Mouse (Mus musculus) ovary, postnatal 14 days (tissue): ENCODE data around the gene Fgg.
A peak's percentile ranks its signal among the peaks of the same experiment; 100 is the strongest.

Experiments
- DNase-seq: peaks from one replicate; pipeline ENCODE4 v3.0.0; 2022; ENCODE audit warnings: low spot score

The Fgg gene

GRCm38 (mm10) chr3:83007557-83007956, at the start of gene Fgg:
Gene Fgg (plus strand): TSS chr3:83007724.
- DNase-seq = no peak

GRCm38 (mm10) chr3:82971046-82971445, 36.5 kb upstream of the Fgg start:
- no peak for DNase-seq

DNA sequence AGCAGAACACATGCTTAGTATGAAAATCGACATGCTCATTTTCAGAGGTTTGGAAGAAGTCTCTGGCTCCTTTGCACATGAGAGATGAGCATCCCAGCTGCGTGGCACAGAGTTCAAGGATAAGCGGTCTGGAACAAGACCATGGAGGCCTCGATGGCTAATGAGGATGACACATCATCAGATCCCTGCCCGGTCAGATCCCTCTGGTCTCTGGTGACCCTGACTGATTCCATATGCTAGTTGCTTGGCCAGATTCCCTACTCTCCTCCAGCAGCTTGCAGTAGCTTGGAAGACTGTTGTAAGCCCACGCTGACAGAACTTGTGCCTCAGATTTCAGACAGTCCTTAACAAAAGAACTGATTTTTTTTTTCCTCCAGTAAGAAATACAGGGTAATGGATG, 26.7 kb upstream of the Fgg start:
- no peak for DNase-seq

GRCm38 (mm10) chr3:82981861-82982260, 25.7 kb upstream of the Fgg start:
- DNase-seq = no peak

DNA sequence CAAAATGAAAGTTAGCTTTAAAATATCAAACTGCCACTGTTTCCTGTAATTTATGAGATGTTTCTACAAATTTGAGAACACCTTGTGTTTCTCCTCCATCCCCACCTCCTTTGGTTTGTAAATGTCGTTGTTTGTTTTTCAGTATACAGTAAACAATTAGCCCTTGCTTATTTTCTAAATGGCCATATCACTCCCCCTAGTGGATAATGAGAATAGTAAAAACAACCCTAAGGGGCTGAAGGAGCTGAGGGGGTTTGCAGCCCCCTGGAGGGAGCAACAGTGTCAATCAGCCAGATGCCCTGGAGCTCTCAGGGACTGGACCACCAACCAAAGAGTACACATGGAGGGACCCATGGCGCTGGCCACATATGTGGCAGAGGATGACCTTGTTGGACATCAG, 22.7 kb upstream of the Fgg start:
- DNase-seq = no peak

DNA sequence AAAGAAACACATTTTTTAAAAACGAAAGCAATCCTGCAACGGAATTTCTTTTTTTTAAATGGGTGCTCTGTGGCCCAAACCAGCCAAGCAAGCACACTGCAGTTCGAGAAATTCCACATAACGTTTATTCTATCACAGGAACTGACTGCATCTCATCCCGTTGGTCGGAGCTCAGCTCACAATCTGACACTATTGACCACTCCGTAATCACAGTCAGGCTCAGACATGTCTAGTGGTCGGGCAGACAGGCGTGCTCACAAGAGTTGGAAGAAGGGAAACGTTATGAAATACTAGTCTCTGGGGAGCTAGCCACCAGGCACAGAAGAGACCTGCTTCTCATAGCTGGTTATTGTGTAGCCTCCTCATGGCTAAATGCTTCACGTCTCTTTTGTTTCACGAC, 15.6 kb upstream of the Fgg start:
- no peak for DNase-seq

- no peak for DNase-seq
These were observed 14.6 kb upstream of the Fgg start for GRCm38 (mm10) chr3:82992956-82993355.

GRCm38 (mm10) chr3:82995368-82995767, 12.2 kb upstream of the Fgg start:
- peak; percentile 60 for DNase-seq

DNA sequence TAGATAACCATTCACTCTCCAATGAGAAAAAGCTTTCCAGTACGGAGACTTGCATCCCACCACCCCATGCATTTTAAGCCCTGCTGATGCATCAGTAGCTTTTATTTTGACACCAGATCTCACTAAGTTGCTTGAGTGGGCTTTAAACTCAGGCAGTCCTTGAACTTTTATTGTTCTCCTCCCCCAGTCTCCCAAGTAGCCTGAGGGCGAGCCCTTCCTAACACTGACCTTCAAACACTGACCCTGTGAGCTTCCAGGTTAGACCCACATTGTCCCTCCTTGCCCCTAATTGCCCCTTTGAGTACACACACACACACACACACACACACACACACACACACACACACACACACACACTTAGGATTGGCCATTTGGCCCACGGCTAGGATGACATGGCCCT, 10.9 kb upstream of the Fgg start:
- DNase-seq = no peak

- peak; percentile 35 for DNase-seq
These were observed 8.6 kb upstream of the Fgg start for GRCm38 (mm10) chr3:82998772-82999463.

- no peak for DNase-seq
These were observed 7.5 kb upstream of the Fgg start for GRCm38 (mm10) chr3:82999995-83000394.

DNA sequence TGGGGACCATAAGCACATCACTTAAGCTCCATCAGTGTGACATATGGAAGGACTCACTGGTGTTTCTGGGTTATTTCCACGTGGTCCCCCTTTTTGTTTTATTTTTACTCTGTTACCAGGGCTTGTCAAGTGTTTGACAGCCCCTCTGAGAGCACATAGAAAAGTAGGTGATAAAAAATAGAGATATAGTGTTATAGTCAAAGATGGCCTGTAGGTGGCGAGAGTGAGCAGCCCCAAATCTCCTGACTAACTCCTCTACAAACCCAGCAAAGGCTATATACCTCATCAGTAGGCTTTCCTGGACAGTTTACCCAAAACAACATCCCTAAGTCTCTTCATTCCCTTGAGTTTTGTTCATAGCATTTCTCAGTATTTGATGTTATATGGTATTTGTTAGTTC, 5.3 kb upstream of the Fgg start:
- no peak for DNase-seq

DNA sequence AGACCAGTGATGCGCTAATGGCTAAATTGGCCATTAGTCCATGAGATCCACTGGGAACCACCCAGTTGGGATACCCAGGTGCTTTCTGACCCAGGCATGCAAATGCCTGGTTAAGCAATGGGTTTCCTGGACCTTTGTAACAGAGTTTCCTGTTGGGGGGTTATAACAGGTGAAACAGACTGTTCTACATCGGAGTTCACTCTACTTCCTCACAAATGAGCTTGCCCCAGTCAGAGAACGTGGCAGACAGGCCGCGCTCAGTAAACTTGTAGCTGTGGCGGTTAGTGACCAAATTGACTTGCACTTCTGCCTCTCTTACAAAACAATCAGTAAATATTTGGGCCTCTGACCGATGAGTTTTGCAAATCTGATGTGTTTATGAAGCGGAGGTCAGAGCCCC, 4.5 kb upstream of the Fgg start:
- DNase-seq = no peak

GRCm38 (mm10) chr3:83004801-83005200, 2.7 kb upstream of the Fgg start:
- DNase-seq = no peak

DNA sequence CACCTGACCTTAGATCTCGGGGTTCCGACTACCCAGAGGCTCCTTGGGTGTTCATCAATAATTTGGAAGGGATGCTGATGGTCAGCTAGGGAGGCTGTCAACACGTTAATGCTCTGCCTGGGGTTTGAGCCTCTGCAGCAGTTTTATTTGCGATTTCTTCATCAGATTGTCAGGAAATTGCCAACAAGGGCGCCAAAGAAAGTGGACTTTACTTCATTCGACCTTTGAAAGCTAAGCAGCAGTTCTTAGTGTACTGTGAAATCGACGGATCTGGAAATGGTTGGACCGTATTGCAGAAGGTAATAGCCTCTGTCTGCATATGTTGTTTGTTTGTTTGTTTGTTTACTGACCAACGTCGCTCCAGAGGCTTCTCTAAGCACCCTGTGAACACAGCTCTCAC, 2.8 kb downstream of the Fgg start:
- DNase-seq = no peak

DNA sequence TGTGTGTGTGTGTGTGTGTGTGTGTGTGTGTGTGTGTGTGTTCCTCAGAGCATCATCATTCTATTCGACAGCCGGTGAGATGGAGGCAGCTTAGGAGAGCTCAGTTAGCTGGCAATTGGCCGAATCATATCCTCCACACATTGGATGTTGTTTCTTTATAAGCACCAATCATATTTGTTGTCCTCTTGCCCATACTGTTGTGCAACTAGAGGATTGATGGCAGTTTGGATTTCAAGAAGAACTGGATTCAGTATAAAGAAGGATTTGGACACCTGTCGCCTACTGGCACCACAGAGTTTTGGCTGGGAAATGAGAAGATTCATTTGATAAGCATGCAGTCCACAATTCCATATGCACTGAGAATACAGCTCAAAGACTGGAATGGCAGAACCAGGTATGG, 3.6 kb downstream of the Fgg start:
- no peak for DNase-seq

GRCm38 (mm10) chr3:83011565-83011964, 4.0 kb downstream of the Fgg start:
- DNase-seq = no peak

GRCm38 (mm10) chr3:83012636-83013035, 5.1 kb downstream of the Fgg start:
- no peak for DNase-seq

DNA sequence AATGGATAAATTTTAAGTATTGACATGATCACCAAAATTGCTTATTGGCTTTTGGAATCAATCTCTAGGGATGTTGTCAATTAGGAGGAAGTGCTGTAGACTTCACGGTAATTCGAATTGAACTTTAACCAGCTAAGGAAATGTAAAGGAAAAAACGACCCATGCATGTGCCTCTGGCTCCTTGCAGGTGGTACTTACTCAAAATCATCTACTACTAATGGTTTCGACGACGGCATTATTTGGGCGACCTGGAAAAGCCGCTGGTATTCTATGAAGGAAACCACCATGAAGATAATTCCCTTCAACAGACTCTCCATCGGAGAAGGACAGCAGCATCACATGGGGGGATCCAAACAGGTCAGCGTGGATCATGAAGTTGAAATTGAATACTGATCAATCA, 6.4 kb downstream of the Fgg start:
- no peak for DNase-seq

DNA sequence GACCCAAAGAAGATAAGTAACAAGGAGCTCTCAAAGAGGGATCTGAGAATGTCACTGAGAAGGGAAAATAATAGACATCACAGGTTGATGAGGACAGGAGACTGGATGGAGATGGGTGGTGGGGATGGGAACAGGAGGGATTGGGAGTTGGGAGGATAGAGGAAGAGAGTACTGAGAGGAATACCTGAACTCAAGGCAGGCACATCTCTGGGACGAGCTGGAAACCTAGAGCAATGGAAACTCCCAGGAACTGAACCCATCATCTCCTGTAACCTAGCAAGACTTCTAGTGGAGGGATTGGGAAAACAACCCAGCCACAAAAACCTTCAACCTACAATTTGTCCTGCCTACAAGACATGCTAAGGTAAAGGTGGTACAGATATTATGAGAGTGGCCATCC, 8.7 kb downstream of the Fgg start:
- no peak for DNase-seq

DNA sequence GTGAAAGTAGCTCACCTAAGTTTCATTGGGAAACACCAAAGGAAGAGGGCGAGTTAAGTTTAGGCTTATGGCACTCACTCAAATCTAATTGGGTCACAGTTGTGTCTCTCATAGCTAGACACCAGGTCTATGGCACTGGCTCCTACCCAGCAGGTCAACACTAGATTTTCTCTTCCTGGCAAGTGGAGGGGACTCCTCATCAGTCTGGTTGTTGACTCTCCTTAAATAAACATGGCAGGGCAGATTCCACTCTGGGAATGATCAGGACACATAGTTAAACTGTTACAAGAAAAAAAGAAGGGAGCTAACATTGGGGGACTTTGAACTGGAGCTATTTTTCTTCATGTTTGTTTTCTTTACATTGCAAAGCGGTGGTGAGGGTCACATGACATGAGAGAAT, 12.9 kb downstream of the Fgg start:
- DNase-seq = no peak

DNA sequence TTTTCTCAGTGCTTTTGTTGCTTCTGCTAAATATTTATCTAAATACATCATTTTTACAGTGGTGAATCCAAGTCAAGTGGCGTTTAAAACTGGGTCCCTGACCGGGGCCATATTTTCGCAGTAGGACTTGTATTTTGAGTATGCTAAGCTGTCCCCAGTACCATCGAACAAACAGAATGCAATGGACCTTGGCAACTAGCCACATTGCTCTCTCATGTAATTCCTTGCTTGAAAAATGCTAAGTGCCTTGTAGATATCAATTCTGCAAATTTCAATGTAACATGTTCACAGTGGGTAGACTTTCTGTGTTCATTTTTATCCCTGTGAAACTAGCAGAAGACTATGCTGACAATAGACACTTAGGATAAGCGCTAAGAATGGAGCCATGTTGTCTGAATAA, 13.7 kb downstream of the Fgg start:
- DNase-seq = no peak

- DNase-seq = no peak
These were observed 17.5 kb downstream of the Fgg start for GRCm38 (mm10) chr3:83025036-83025435.

DNA sequence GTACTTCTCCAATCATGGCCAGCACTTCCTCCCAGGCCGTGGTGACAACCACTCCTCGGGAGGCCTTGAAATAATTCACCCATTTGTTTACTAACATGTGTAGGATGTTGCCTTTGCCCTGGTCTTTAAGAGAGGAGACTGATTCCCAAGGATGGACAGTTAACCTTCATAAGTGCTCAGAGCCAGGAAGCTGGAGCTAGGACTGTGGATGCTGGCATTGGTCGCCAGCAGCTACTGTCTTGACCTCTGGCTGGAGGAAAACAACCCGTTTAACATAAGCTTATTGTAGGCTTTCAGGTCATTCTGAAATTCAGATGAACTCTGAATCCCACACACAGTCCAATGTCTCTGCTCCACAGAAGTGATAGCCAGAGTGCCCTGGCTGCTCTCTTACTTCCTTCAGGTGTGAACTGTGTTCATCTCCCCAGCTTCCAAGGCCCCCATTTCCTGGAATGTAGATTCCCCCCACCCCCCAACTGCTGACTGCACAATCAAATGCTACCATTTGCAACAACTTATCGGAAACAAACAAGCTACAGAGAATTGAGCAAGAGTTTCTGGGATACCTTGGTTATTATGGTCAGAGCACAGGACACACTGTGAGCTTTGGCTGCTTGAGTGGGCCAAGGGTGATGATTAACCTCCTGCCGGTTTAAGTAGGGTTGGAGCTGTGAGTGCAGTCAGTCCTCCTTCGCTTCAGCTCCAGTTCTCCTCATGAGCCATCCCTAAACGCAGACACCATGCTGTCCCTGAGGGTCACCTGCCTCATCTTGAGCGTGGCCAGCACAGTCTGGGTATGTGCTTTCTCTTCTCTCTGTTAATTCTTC, 18.2 kb downstream of the Fgg start, which contains the start of gene Fga:
Fga (plus strand) TSS at position 602 of the 827 bp plus-strand sequence.
- DNase-seq = no peak
